Mouse (Mus musculus): Measurements from ENCODE around the gene Tspan7.

DNA sequence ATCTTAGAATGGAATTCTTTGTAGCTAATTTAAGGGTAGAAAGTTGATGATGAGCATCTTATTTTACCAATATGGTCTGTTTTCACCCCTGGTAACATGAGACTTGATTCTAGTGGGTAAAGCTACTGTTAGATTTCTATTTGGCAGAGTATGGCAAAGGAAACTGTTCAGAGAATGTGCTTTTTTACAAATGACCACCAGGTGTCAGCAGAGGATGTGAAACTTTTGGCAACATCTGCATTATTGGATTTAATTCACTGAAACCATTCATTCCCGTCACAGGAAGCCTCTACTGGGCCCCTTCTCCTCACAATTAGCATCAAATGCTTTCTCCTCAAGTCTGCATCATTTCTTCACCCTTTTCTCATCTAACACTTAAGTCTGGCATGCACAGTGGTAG is 92.4 kb downstream of the Tspan7 start:
- TF ChIP-seq POLR2A (IDR thresholded peaks at IDR 0.05; ENCODE audit: insufficient read depth, low read depth, low read length) (no peak), CTCF (IDR thresholded peaks at IDR 0.05; ENCODE audit: insufficient read depth, low read depth, low read length) (no peak)

All from olfactory bulb, adult 2 months (tissue).